Mouse (Mus musculus) lung, adult 2 months (tissue): Measurements from ENCODE around the gene Diexf. TPM values are rescaled to one million over a fixed set of nuclear protein-coding genes. Genes with fewer than 3 reads are reported as not detected.
A peak's percentile ranks its signal among the peaks of the same experiment; 100 is the strongest.

Experiments
- DNase-seq: peaks from one replicate; pipeline ENCODE4 v3.0.0; 2022
- H3K4me1 ChIP-seq: fragments of 200-500 bp; 2 replicates; pipeline ENCODE4 v1.6.1; 2011; ENCODE audit warnings: low read length; ENCODE audit not compliant: control insufficient read depth, insufficient read depth
- H3K4me3 ChIP-seq: fragments of 200-500 bp; replicated peaks from 2 replicates; pipeline ENCODE3; 2011; ENCODE audit warnings: low read depth, mild to moderate bottlenecking, control low read depth, low read length; ENCODE audit errors: extremely low read depth
- CTCF ChIP-seq: fragments of 200-500 bp; IDR thresholded peaks from 2 replicates; pipeline ENCODE4 v1.5.1; 2011; ENCODE audit warnings: mild to moderate bottlenecking, low read length, control low read depth; ENCODE audit not compliant: insufficient read depth
- POLR2A ChIP-seq: fragments of 200-500 bp; IDR thresholded peaks from 2 replicates; pipeline ENCODE4 v1.6.1; 2011; ENCODE audit warnings: low read depth, mild to moderate bottlenecking, control low read depth, low read length, borderline replicate concordance; ENCODE audit errors: extremely low read depth
- WGBS: fragments of 180-500 bp; shearing (Covaris S2); methylation state at CpG from one replicate; pipeline ENCODE4 v1.1.7; 2018; 5-methylcytosine and 5-hydroxymethylcytosine counted together
- polyA plus RNA-seq: library from polyadenylated mRNA; depleted of rRNA; stranded (reverse); fragments of >200 nt; gene quantifications from 2 replicates; pipeline ENCODE4 v1.2.3, GENCODE M21; 2012

Gene Diexf
- polyA plus RNA-seq, 1 experiment = 14.1 TPM

DNA sequence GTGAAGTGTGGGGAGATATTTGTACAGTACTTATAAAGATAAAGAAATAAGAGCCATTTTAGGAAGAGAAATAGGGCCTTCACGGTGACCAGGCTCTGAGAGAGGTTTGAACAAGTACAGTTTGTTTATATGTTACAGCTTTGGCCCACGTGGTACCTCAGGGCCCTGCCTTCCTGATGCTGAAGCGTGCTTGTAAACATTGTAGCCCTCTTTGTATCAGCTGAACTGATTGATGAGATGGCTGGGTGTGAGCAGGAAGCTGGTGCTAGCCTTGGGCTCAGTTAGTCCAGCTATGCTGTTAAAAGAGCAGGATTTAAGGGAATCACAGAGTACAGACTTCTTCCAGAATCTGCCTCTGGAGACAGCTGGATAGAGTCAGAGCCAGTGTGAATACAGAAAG, 29.1 kb upstream of the Diexf start:
- DNase-seq = no peak
- WGBS = 28% methylated on average over 3 of the region's 3 CpGs
- H3K4me3 ChIP-seq = no peak overlapping the region
- no peak for TF ChIP-seq CTCF
- no peak for TF ChIP-seq POLR2A
- H3K4me1 ChIP-seq = peaks cover 8% of the 10 kb centered on the region

DNA sequence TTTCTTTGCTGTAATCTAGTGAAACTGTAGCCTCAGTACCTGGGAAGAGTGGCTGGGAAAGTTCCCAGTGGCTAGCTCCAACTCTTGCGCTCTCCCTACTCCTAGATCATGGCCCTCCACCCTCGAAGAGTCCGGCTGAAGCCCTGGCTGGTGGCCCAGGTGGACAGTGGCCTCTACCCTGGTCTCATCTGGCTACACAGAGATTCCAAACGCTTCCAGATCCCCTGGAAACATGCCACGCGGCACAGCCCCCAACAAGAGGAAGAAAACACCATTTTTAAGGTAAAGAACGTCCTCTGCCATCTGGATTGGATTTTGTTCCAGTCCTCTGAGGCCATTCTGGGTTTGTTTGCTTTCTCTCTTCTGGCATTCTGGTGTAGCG, 27.0 kb upstream of the Diexf start:
- H3K4me1 ChIP-seq = peaks cover 8% of the 10 kb centered on the region
- WGBS = 76% methylated on average over 8 of the region's 8 CpGs
- no peak for TF ChIP-seq CTCF
- no peak for TF ChIP-seq POLR2A
- DNase-seq = no peak
- no peak overlapping the region for H3K4me3 ChIP-seq

DNA sequence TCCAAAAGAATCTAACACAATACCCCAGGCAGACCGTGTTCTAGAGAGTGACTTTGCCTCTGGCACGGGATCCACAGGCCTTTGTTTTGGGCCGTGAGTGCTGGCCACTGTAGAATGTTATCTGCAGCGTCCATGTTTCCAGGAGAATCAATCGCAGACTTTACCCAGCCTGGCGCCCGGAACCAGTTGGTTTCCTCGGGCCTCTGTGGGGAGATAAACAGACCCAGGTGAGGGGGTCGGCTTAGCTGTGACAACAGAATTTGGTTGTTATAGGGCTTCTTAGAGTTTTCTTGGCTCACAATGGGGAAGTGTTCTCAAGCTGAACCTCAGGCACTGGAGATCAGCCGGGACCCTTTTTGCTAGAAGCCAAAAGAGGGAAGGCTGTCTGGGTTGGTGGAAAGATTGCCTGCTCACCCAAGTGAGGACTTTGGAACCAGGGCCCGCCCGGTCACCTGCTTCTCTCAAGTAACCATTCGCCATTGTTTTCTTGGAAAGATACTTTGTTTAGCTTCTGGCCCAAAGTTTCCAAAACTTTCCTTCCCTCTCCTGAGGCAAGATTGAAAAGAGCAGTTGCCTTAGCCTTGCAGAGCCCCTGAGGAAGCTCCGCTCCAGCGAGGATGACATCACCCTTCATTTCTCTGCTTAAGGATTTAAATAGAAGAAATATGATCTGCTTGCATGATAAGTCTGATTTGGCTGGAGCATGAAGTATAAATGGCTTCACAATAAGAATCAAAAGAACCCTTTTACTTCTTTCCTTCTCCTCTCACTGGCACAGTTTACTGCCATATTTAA, 26.4 kb upstream of the Diexf start:
- no peak for DNase-seq
- Histone ChIP-seq H3K4me1 (peaks cover 8% of the 10 kb centered on the region), H3K4me3 (no peak overlapping the region)
- WGBS = 54% methylated on average over 15 of the region's 15 CpGs
- TF ChIP-seq CTCF (no peak), POLR2A (no peak)

DNA sequence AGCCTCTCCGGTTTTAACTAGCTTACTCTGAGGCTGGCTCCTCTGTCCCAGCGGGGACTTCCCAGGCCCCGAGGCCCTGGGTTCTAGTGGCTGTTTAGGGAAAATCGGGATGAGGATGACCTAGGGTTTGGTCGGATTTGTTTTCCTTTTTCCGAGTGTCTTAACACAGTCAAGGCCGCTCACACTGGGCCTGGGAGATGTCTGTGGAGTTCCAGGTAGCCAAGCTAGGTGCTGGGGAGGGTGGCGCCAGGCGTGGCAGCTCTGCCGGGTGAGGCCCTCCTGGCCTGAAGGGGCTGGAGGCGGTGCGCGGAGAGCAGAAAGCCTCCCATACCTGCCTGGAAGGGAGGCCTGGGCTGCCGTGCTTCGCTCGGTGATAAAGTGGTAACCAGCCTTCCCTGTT, 23.5 kb upstream of the Diexf start:
- 43% methylated on average over 16 of the region's 16 CpGs for WGBS
- TF ChIP-seq CTCF (no peak), POLR2A (no peak)
- Histone ChIP-seq H3K4me1 (no peaks in the 10 kb centered on the region), H3K4me3 (peak overlapping the region; percentile 67)
- DNase-seq = peak; percentile 49

DNA sequence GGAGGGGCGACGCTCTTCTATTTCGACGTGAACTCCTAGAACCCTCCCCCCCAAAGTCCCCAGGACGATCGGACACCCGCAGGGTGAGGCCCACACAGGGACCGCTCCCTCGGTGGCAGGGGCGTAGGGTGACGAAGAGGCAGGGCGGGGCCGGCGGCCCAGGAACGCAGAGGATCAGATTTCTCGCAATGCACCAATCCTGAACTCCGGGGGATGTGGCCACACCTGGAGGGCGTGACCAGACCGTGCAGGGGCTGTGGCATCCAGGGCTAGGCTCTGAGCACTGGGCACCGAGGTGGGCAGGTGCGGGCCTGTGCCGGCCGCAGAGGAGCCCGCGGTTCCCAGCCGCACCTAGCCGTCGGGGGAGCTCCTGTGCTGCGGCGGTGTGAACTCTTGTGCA, 22.8 kb upstream of the Diexf start, which contains the start of gene Irf6:
TSS of gene Irf6 (plus strand) at position 240 of the 400 bp plus-strand sequence.
- Histone ChIP-seq H3K4me1 (no peaks in the 10 kb centered on the region), H3K4me3 (peak within 1 kb of the TSS; percentile 67)
- TF ChIP-seq CTCF (no peak), POLR2A (peak; percentile 62; the same call in 1 of the 2 replicates)
- WGBS = 3% methylated on average over 30 of the region's 30 CpGs
- peak; percentile 76 for DNase-seq

DNA sequence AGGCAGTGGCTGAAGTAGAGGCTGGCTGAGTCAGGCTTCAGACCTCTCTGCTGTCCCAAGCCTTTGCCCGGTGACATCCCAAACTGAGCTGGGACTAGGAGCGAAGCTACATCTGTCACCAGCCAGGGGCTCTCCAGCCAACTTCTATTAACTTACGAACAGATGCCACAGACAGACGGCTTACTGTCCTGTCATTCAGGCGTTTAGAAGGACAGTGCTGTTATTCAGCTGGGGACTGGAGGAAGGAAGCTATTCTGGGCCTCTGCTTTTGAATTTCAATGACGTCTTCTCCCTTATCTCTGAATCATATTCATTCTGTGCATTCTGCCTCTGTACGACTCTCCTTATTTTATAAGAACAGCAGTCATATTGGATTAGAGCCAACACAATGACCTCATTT, 21.1 kb upstream of the Diexf start:
- TF ChIP-seq POLR2A (no peak), CTCF (no peak)
- WGBS = 33% methylated on average over 7 of the region's 7 CpGs
- Histone ChIP-seq H3K4me3 (no peak overlapping the region), H3K4me1 (no peaks in the 10 kb centered on the region)
- no peak for DNase-seq

DNA sequence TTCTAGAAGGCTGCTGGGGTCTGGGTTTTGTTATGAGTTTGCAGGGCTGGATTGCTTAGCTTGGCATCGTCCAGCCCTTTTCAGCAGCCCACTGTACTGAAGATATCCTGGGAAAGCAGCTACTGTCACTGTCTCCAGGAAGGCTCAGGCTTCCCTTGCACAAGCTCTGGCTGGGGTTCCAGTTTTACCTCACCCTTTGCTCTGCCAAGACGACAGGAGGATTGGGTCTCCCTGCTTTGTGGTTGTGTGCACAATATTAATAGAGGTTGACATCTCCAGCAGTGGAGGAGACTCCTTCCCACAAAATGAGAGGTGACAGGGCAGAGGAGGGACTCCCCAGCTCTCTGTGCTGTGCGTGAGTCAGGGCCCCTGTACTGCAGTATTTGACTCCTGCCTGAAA, 19.2 kb upstream of the Diexf start:
- no peak for DNase-seq
- no peaks in the 10 kb centered on the region for H3K4me1 ChIP-seq
- 66% methylated on average over 3 of the region's 3 CpGs for WGBS
- TF ChIP-seq POLR2A (no peak), CTCF (no peak)
- no peak overlapping the region for H3K4me3 ChIP-seq

DNA sequence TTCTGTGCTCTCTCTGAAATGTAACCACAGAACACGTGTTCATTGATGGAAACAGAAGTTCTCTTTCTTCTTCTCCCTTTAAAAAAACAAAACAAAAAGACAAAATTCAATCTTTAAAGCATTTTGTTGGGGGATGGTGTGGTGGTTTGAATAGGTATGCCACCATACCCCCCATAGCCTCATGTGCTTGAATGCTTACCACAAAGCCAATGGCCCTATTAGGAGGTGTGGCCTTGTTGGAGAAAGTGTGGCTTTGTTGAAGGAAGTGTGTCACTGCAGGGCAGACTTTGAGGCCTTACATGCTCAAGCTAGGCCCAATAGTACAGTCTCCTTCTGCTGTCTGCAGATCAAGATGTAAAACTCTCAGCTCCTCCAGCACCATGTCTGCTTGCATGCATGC, 16.3 kb upstream of the Diexf start:
- DNase-seq = no peak
- 68% methylated on average over 1 of the region's 1 CpGs for WGBS
- no peak for TF ChIP-seq POLR2A
- no peak for TF ChIP-seq CTCF
- Histone ChIP-seq H3K4me3 (no peak overlapping the region), H3K4me1 (no peaks in the 10 kb centered on the region)

DNA sequence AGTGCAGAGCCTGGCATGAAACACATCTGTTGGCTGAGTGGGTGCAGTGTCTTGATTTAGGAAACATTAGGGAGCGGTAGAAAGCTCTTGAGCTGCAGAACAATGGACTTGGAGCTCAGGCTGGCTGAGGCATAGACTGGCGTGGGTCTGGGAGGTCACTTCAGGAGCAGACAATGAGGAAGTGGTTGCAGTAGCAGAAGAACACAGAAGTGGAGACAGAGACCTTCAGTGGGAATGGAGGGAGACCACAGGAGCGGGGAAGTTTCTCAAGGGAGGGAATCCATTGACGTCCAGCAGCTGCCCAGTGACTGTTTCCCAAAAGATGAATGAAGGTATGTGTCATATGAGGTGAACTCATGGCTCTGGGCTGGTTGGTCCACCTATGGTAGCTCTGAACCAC, 15.0 kb upstream of the Diexf start:
- TF ChIP-seq POLR2A (no peak), CTCF (no peak)
- Histone ChIP-seq H3K4me1 (no peaks in the 10 kb centered on the region), H3K4me3 (no peak overlapping the region)
- WGBS = 68% methylated on average over 4 of the region's 4 CpGs
- no peak for DNase-seq

DNA sequence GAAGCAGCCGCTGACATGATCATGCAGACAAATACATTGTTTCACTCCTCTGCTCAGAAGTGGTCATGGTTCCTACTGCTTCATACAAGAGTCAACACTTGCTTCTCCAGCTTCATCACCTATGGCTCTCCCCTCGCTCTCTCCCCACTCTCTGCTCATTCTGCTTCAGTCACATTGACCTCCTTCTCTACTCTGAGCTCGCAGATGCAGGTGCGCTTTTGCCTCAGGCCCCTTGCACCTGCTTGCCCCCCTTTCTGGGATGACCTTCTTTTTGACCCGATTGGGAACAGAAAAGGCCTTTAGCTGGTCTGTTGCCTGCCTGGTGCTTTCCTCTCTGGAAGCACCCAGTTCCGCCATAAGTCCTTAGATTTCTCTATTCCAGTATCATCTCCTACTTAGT, 14.4 kb upstream of the Diexf start:
- 83% methylated on average over 6 of the region's 6 CpGs for WGBS
- H3K4me3 ChIP-seq = no peak overlapping the region
- TF ChIP-seq CTCF = no peak
- no peak for TF ChIP-seq POLR2A
- DNase-seq = no peak
- no peaks in the 10 kb centered on the region for H3K4me1 ChIP-seq
